Comparison of ENCODE assay signal across 8 mouse cellular contexts in the genomic region with DNA sequence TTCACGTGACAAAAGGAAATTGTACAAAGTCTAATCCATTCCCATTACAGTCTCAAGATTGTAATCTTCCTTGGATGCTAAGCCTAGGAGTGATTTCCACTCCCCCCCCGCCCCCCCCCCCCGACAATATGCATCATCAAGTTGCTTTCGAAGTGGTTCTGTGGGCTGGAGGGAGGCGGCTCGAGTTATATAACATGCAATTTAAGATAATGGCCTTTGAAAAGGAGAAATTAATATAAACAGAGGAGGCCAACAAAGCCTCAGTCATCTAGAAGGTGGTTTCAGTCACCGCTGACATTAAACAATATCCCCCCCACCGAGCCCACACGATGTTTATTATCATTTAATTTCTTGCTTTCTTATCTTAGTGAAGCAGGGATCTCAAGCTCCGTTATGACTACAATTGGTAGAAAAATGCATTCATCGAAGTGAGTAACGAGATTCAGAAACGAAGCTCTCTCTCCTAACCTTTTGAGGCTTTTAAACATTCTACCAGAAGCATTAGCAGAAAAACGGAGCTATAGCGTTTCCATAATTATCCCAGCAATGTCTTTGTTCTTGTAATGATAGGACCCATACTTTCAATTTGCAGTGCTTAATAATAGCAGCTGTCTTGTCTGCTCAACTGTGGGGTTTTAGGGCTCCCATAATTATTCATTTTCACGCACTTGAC.
DNase-seq lines count a peak whose midpoint lies in the region; ATAC-seq and TF ChIP-seq lines count a peak whose summit lies in the region.
"Had no signal": no experiment of that assay in that cellular context is flagged by ENCODE, and none has a peak within 500 bp of the region (broad histone marks: within the 10 kb centered on the region; RNA-seq: fewer than 3 reads in every experiment).

No protein-coding gene starts in this region.

- no peaks in the 10 kb centered on the region for H3K4me1 ChIP-seq in lung, embryonic 14.5 days (ENCODE audit: insufficient read depth)
- no peaks in the 10 kb centered on the region for H3K4me1 ChIP-seq in embryonic facial prominence, embryonic 11.5 days (ENCODE audit: control insufficient read depth, insufficient read depth, low read length)
- H3K4me1 ChIP-seq in intestine, embryonic 15.5 days (replicated peaks), result peaks cover 6% of the 10 kb centered on the region; the same call in 1 of the 2 replicates
- H3K4me1 ChIP-seq in stomach, embryonic 15.5 days, result no peaks in the 10 kb centered on the region; the same call in 1 of the 2 replicates
- peaks cover 8% of the 10 kb centered on the region; the same call in 1 of the 2 replicates for H3K4me1 ChIP-seq in heart, embryonic 12.5 days (replicated peaks)

- ATAC-seq in lung, embryonic 14.5 days (ENCODE audit: insufficient read depth), result 0 out of 2 replicates have a peak, but pooled peaks have one; percentile 49
- peak; percentile 73; the same call in 1 of the 2 replicates for ATAC-seq in embryonic facial prominence, embryonic 11.5 days (replicated peaks; ENCODE audit: insufficient number of reproducible peaks, low FRiP score, low TSS enrichment, low read depth)
- ATAC-seq in intestine, embryonic 15.5 days, result no peak
- no peak for ATAC-seq in stomach, embryonic 15.5 days (ENCODE audit: insufficient read depth, low FRiP score, low read depth)
- ATAC-seq in heart, embryonic 12.5 days (ENCODE audit: insufficient number of reproducible peaks, low FRiP score), result no peak
- ATAC-seq: Patski had no signal

- no peak overlapping the region for H3K4me3 ChIP-seq in lung, embryonic 14.5 days (ENCODE audit: low read depth, low read length)
- H3K4me3 ChIP-seq in embryonic facial prominence, embryonic 11.5 days (ENCODE audit: low read depth, low read length), result no peak overlapping the region
- no peak overlapping the region for H3K4me3 ChIP-seq in intestine, embryonic 15.5 days (replicated peaks)
- H3K4me3 ChIP-seq in stomach, embryonic 15.5 days (replicated peaks), result no peak overlapping the region
- no peak overlapping the region for H3K4me3 ChIP-seq in heart, embryonic 12.5 days

- H3K36me3 ChIP-seq in lung, embryonic 14.5 days (ENCODE audit: insufficient read depth), result no peaks in the 10 kb centered on the region
- H3K36me3 ChIP-seq in embryonic facial prominence, embryonic 11.5 days (replicated peaks; ENCODE audit: control insufficient read depth, insufficient read depth, low read depth, low read length), result no peaks in the 10 kb centered on the region
- H3K36me3 ChIP-seq in intestine, embryonic 15.5 days, result no peaks in the 10 kb centered on the region
- H3K36me3 ChIP-seq in stomach, embryonic 15.5 days, result no peaks in the 10 kb centered on the region
- no peaks in the 10 kb centered on the region for H3K36me3 ChIP-seq in heart, embryonic 12.5 days

- H3K9ac ChIP-seq in lung, embryonic 14.5 days, result 0 out of 2 replicates have a peak overlapping the region, but pooled peaks have one; percentile 6
- no peak overlapping the region for H3K9ac ChIP-seq in embryonic facial prominence, embryonic 11.5 days (replicated peaks; ENCODE audit: low read length)
- H3K9ac ChIP-seq in intestine, embryonic 15.5 days, result no peak overlapping the region
- no peak overlapping the region for H3K9ac ChIP-seq in stomach, embryonic 15.5 days
- H3K9ac ChIP-seq in heart, embryonic 12.5 days, result no peak overlapping the region

- no peaks in the 10 kb centered on the region for H3K9me3 ChIP-seq in lung, embryonic 14.5 days (ENCODE audit: low read depth, low read length)
- no peaks in the 10 kb centered on the region for H3K9me3 ChIP-seq in embryonic facial prominence, embryonic 11.5 days (replicated peaks; ENCODE audit: control insufficient read depth, low read length)
- no peaks in the 10 kb centered on the region for H3K9me3 ChIP-seq in intestine, embryonic 15.5 days
- no peaks in the 10 kb centered on the region for H3K9me3 ChIP-seq in stomach, embryonic 15.5 days
- no peaks in the 10 kb centered on the region for H3K9me3 ChIP-seq in heart, embryonic 12.5 days (replicated peaks)

- WGBS in lung, embryonic 14.5 days, result 29% methylated on average over 16 of the region's 16 CpGs
- WGBS in embryonic facial prominence, embryonic 11.5 days, result 28% methylated on average over 16 of the region's 16 CpGs
- WGBS in intestine, embryonic 15.5 days, result 28% methylated on average over 16 of the region's 16 CpGs
- 27% methylated on average over 16 of the region's 16 CpGs for WGBS in stomach, embryonic 15.5 days
- 63% methylated on average over 16 of the region's 16 CpGs for WGBS in heart, embryonic 12.5 days

- 0 out of 2 replicates have a peak overlapping the region, but pooled peaks have one; percentile 8 for H3K27ac ChIP-seq in lung, embryonic 14.5 days (ENCODE audit: low read depth)
- H3K27ac ChIP-seq in embryonic facial prominence, embryonic 11.5 days (replicated peaks; ENCODE audit: low read depth, low read length), result no peak overlapping the region
- H3K27ac ChIP-seq in intestine, embryonic 15.5 days, result no peak overlapping the region
- H3K27ac ChIP-seq in stomach, embryonic 15.5 days, result no peak overlapping the region
- H3K27ac ChIP-seq in heart, embryonic 12.5 days (ENCODE audit: poor library complexity, severe bottlenecking), result no peak overlapping the region

- DNase-seq in lung, embryonic 14.5 days, result peak; percentile 18
- DNase-seq in lung, adult 18-20 months, result no peak
- no peak for DNase-seq in embryonic facial prominence, embryonic 11.5 days (ENCODE audit: low spot score)
- no peak for DNase-seq in testis, postnatal 14 days (ENCODE audit: low spot score)

- H3K27me3 ChIP-seq in lung, embryonic 14.5 days (ENCODE audit: insufficient read depth, low read length), result no peaks in the 10 kb centered on the region
- no peaks in the 10 kb centered on the region for H3K27me3 ChIP-seq in embryonic facial prominence, embryonic 11.5 days (ENCODE audit: control insufficient read depth, insufficient read depth, low read length)
- no peaks in the 10 kb centered on the region for H3K27me3 ChIP-seq in intestine, embryonic 15.5 days (replicated peaks)
- no peaks in the 10 kb centered on the region for H3K27me3 ChIP-seq in stomach, embryonic 15.5 days (replicated peaks)
- no peaks in the 10 kb centered on the region for H3K27me3 ChIP-seq in heart, embryonic 12.5 days (replicated peaks)
- H3K27me3 ChIP-seq: Patski had no signal

- no peak for TF ChIP-seq CTCF in lung, embryonic 14.5 days (IDR thresholded peaks at IDR 0.05; ENCODE audit: low read depth)

- peak overlapping the region; percentile 47 for H3K4me2 ChIP-seq in lung, embryonic 14.5 days
- H3K4me2 ChIP-seq in embryonic facial prominence, embryonic 11.5 days (ENCODE audit: low read depth, low read length), result no peak overlapping the region
- peak overlapping the region; percentile 36 for H3K4me2 ChIP-seq in intestine, embryonic 15.5 days (replicated peaks)
- H3K4me2 ChIP-seq in stomach, embryonic 15.5 days, result peak overlapping the region; percentile 35
- no peak overlapping the region; the same call in 1 of the 2 replicates for H3K4me2 ChIP-seq in heart, embryonic 12.5 days

Comparison
In these comparisons a context has a peak if more than half of its experiments do, and no peak if none do; other contexts are left out.
1. ATAC-seq: peak in lung, embryonic 14.5 days (single experiment) and embryonic facial prominence, embryonic 11.5 days (single experiment); none in intestine, embryonic 15.5 days (single experiment), stomach, embryonic 15.5 days (single experiment) and heart, embryonic 12.5 days (single experiment).
2. H3K4me2 ChIP-seq: peak in lung, embryonic 14.5 days (single experiment), intestine, embryonic 15.5 days (single experiment) and stomach, embryonic 15.5 days (single experiment); none in embryonic facial prominence, embryonic 11.5 days (single experiment) and heart, embryonic 12.5 days (single experiment).